Mouse (Mus musculus) heart, embryonic 14.5 days (tissue): ENCODE measurements around the gene Arhgap9. TPM values are rescaled to one million over a fixed set of nuclear protein-coding genes. Genes with fewer than 3 reads are reported as not detected.

Experiments
- ATAC-seq: fragments of 200-750 bp; cut with Nextera tagmentation; 2 replicates; pipeline ENCODE4 v1.8.0; 2017; ENCODE audit warnings: low read depth, moderate TSS enrichment; ENCODE audit not compliant: insufficient number of reproducible peaks, insufficient read depth, low FRiP score
- H3K27ac ChIP-seq, 2 experiments: fragments of 200-500 bp in 1 of 2; fragments of 300-500 bp in 1 of 2; sonication (generic) in 1 of 2; replicated peaks in 1 of 2; 2 replicates each; pipeline ENCODE4 v1.5.1; 2012 to 2014; ENCODE audit warnings: low read depth in 2 of 2, low read length in 2 of 2, control low read depth in 1 of 2, mild to moderate bottlenecking in 1 of 2, mixed read lengths in 1 of 2; ENCODE audit not compliant: control insufficient read depth in 1 of 2, insufficient read depth in 1 of 2
- H3K27me3 ChIP-seq: fragments of 300-500 bp; sonication (generic); 2 replicates; pipeline ENCODE4 v1.6.1; 2014; ENCODE audit warnings: mild to moderate bottlenecking, low read length, control low read depth; ENCODE audit not compliant: control insufficient read depth, insufficient read depth
- H3K36me3 ChIP-seq: fragments of 300-500 bp; sonication (generic); 2 replicates; pipeline ENCODE4 v1.6.1; 2014; ENCODE audit warnings: mild to moderate bottlenecking, control low read depth, low read length, mixed read lengths; ENCODE audit not compliant: control insufficient read depth, insufficient read depth
- H3K4me1 ChIP-seq, 2 experiments: fragments of 200-500 bp in 1 of 2; fragments of 300-500 bp in 1 of 2; sonication (generic) in 1 of 2; 2 replicates each; pipeline ENCODE4 v1.6.1; 2012 to 2014; ENCODE audit warnings: low read length in 2 of 2, control low read depth in 1 of 2, mixed read lengths in 1 of 2; ENCODE audit not compliant: control insufficient read depth in 2 of 2, insufficient read depth in 2 of 2
- H3K4me2 ChIP-seq: fragments of 300-500 bp; sonication (generic); 2 replicates; pipeline ENCODE4 v1.6.1; 2014; ENCODE audit warnings: mild to moderate bottlenecking, low read length
- H3K4me3 ChIP-seq, 2 experiments: fragments of 200-500 bp in 1 of 2; fragments of 300-500 bp in 1 of 2; sonication (generic) in 1 of 2; 2 replicates each; pipeline ENCODE4 v1.5.1; 2012 to 2014; ENCODE audit warnings: low read length in 2 of 2, mild to moderate bottlenecking in 2 of 2, control low read depth in 1 of 2, low read depth in 1 of 2, moderate library complexity in 1 of 2; ENCODE audit not compliant: control insufficient read depth in 1 of 2, insufficient read depth in 1 of 2
- H3K9ac ChIP-seq: fragments of 300-500 bp; sonication (generic); 2 replicates; pipeline ENCODE4 v1.6.1; 2014; ENCODE audit warnings: mild to moderate bottlenecking, low read length
- H3K9me3 ChIP-seq: fragments of 300-500 bp; sonication (generic); 2 replicates; pipeline ENCODE4 v1.6.1; 2016; ENCODE audit warnings: low read length, control low read depth; ENCODE audit not compliant: control insufficient read depth
- WGBS: fragments of 180-500 bp; shearing (Covaris S2); extraction: QIAGEN DNeasy Blood & Tissue Kit; methylation state at CpG from one replicate; pipeline ENCODE4 v1.1.7; 2014; 5-methylcytosine and 5-hydroxymethylcytosine counted together
- polyA plus RNA-seq: library from polyadenylated mRNA; unstranded; fragments of >200 nt; fragmentation: Nextera tagmentation; extraction: Ambion mirVana; gene quantifications from 2 replicates; pipeline ENCODE4 v1.2.1, GENCODE M21; 2014

The Arhgap9 gene
- polyA plus RNA-seq, 1 experiment from 2014 or later = 1.3 TPM

- WGBS = 38% methylated on average over 4 of the region's 4 CpGs
- Histone ChIP-seq H3K4me1 (no peaks in the 10 kb centered on the region), H3K36me3 (no peaks in the 10 kb centered on the region), H3K27ac (no peak overlapping the region), H3K4me2 (no peak overlapping the region), H3K9ac (no peak overlapping the region), H3K4me3 (no peak overlapping the region), H3K27me3 (no peaks in the 10 kb centered on the region; the same call in 1 of the 2 replicates), H3K9me3 (no peaks in the 10 kb centered on the region)
- no peak for ATAC-seq
These were observed 3.8 kb upstream of the Arhgap9 start for GRCm38 (mm10) chr10:127318009-127318408.

- Histone ChIP-seq H3K27me3 (peaks cover 15% of the 10 kb centered on the region), H3K9me3 (no peaks in the 10 kb centered on the region), H3K4me3 (no peak overlapping the region), H3K4me2 (no peak overlapping the region), H3K4me1 (no peaks in the 10 kb centered on the region), H3K9ac (no peak overlapping the region), H3K27ac (no peak overlapping the region), H3K36me3 (no peaks in the 10 kb centered on the region)
- no peak; the same call in 1 of the 2 replicates for ATAC-seq
- 78% methylated on average over 7 of the region's 7 CpGs for WGBS
These were observed 1.8 kb upstream of the Arhgap9 start for GRCm38 (mm10) chr10:127319969-127320368.

- Histone ChIP-seq H3K27me3 (peaks cover 37% of the 10 kb centered on the region), H3K9ac (no peak overlapping the region), H3K36me3 (no peaks in the 10 kb centered on the region), H3K4me1 (peaks cover 9 to 15% of the 10 kb centered on the region in 2 experiments), H3K9me3 (no peaks in the 10 kb centered on the region), H3K4me3 (no peak overlapping the region), H3K27ac (no peak overlapping the region), H3K4me2 (no peak overlapping the region)
- no peak for ATAC-seq
- WGBS = 48% methylated on average over 13 of the region's 13 CpGs
These were observed 414 bp downstream of the Arhgap9 start for GRCm38 (mm10) chr10:127322178-127322577.

DNA sequence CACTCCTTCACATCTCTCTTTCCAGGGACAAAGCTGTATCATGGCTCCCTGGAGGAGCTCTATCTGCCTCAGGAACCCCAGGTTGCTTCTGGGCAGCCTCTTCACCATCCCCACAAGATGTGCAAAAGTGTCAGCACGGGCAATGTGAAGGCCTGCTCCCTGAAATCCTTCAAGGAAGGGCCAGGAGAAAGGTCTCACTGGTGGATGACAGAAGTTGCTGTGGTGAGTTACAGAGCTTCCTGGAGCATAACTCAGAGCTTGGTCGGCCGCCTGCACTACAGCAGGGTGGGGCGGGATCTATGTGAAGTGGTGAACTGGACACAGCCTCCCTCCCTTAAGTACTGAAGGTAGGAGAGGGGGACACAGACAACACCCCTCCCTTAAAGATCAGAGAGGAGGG, 905 bp downstream of the Arhgap9 start:
- Histone ChIP-seq H3K4me2 (no peak overlapping the region), H3K9ac (no peak overlapping the region), H3K36me3 (no peaks in the 10 kb centered on the region), H3K4me1 (peaks cover 9 to 15% of the 10 kb centered on the region in 2 experiments), H3K9me3 (no peaks in the 10 kb centered on the region), H3K27ac (no peak overlapping the region), H3K27me3 (peaks cover 42% of the 10 kb centered on the region), H3K4me3 (no peak overlapping the region)
- no peak for ATAC-seq
- WGBS = 64% methylated on average over 4 of the region's 4 CpGs

DNA sequence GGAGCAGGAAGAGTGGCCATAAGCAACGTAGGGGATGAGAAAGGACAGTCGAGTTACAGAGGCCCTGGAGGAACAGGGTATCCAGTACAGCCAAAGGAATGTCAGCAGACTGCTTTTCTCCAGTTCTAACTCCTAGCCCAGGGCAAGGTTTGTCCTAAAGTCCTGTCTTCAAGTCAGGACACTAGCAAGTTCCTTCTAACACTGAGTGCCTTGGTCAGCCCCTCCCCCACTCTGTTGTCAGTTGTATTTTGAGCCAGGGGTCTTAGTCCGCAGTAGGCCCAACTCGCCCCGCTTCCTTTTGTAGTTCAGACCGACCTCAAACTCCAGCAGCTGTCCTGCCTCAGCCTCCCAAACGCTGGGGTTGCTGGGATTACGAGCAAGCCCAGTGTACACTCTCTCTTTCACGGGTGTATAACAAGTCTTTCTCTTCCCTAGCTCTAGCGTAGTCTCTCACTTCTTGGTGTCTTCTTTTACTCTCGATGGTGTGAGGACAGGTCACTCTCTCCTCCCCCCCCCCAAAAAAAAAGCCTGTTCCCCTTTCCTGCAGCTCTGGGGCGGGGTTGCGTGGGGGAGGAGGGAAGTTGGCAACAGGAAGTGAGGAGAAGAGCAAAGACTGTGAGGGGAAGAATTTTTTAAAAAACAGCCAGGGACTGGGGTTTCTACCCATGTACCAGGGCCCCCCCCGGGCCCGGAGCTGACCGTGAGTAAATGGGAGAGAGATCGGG, 1.5 kb downstream of the Arhgap9 start:
- ATAC-seq = no peak
- Histone ChIP-seq H3K9me3 (no peaks in the 10 kb centered on the region), H3K4me3 (no peak overlapping the region), H3K36me3 (no peaks in the 10 kb centered on the region), H3K4me1 (peaks cover 9 to 15% of the 10 kb centered on the region in 2 experiments), H3K9ac (no peak overlapping the region), H3K27me3 (peaks cover 48% of the 10 kb centered on the region), H3K4me2 (no peak overlapping the region), H3K27ac (no peak overlapping the region)
- 69% methylated on average over 17 of the region's 17 CpGs for WGBS

DNA sequence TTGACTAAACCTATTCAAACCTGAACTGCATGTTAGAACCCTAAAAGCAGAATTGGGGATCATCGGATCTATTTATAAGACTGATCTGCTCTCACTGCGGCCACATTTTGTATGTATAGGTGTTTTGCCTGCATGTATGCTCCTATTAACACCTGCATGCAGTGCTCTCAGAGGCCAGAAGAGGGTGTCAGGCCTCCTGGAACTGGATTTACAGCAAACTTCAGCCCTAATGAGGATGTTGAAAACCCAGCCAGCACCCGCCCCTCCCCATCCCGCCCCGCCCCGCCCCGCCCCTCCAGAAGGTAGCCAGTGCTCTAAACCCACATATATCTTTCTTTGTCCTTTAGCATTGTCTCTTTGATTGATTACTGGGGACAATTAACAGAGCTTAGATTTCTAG, 2.7 kb downstream of the Arhgap9 start:
- no peak overlapping the region for H3K9ac ChIP-seq
- H3K27me3 ChIP-seq = peaks cover 60% of the 10 kb centered on the region
- no peak overlapping the region for H3K4me2 ChIP-seq
- peaks cover 9 to 15% of the 10 kb centered on the region in 2 experiments for H3K4me1 ChIP-seq
- no peak for ATAC-seq
- no peak overlapping the region for H3K27ac ChIP-seq
- no peaks in the 10 kb centered on the region for H3K36me3 ChIP-seq
- no peaks in the 10 kb centered on the region for H3K9me3 ChIP-seq
- H3K4me3 ChIP-seq = no peak overlapping the region
- WGBS = 8% methylated on average over 7 of the region's 7 CpGs

- ATAC-seq = no peak
- H3K36me3 ChIP-seq = no peaks in the 10 kb centered on the region
- H3K9me3 ChIP-seq = no peaks in the 10 kb centered on the region
- H3K4me2 ChIP-seq = peak overlapping the region; percentile 89
- H3K4me1 ChIP-seq = peaks cover 9 to 15% of the 10 kb centered on the region in 2 experiments
- H3K27ac ChIP-seq = no peak overlapping the region
- peak overlapping the region; percentile 47 to 51 for H3K4me3 ChIP-seq
- H3K27me3 ChIP-seq = peaks cover 68% of the 10 kb centered on the region
- WGBS = 38% methylated on average over 14 of the region's 14 CpGs
- peak overlapping the region; percentile 65; the same call in 1 of the 2 replicates for H3K9ac ChIP-seq
These were observed 3.8 kb downstream of the Arhgap9 start for GRCm38 (mm10) chr10:127325454-127326016.
